Mouse (Mus musculus): Measurements from ENCODE around the gene Gm28919.
"Not testable (repeated sequence)": the region's sequence is repeated elsewhere in the genome, so short reads cannot be mapped to it uniquely, and the experiment has no call there.

Gm28919 gene

GRCm38 (mm10) chrY:6583246-6583645, at the start of gene Gm28919:
Gene Gm28919 (plus strand): TSS chrY:6583546.
- not testable (repeated sequence) for DNase-seq (ENCODE audit: low read depth, low spot score)

Data from telencephalon, adult 2 months (tissue).